In the genomic region with DNA sequence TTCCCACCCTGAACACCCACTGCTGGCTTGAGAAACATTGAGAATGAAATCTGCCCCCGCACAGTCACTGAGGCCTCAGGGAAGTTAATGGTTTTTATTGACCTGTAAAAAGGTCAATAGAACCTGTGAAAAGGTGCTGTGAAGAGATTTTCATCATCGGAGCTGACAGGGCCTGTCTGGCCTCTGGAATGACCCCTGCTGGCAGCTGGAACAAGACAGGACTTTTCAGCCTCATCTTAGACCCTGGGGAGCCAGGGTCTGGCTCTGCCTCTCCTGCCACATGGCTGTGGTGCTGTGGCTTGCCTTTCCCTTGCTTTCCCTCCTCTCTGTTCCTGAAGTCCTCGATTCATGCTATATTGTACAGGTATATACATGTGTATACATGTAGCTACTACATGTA, we compare ENCODE assay signal across 25 mouse cellular contexts.
DNase-seq lines count a peak whose midpoint lies in the region; ATAC-seq and TF ChIP-seq lines count a peak whose summit lies in the region.
"Had no signal": no experiment of that assay in that cellular context is flagged by ENCODE, and none has a peak within 500 bp of the region (broad histone marks: within the 10 kb centered on the region; RNA-seq: fewer than 3 reads in every experiment).

No protein-coding gene starts in this region.

- ATAC-seq in liver, postnatal 0 days = no peak
- ATAC-seq in liver, embryonic 11.5 days (replicated peaks; ENCODE audit: low FRiP score) = no peak
- ATAC-seq in stomach, postnatal 0 days (ENCODE audit: low FRiP score, low TSS enrichment) = no peak
- ATAC-seq: forebrain, embryonic 16.5 days; intestine, embryonic 15.5 days; lung, postnatal 0 days had no signal

- no peak overlapping the region for H3K4me2 ChIP-seq in liver, postnatal 0 days (ENCODE audit: low read depth, low read length)
- H3K4me2 ChIP-seq in liver, embryonic 11.5 days = no peak overlapping the region
- H3K4me2 ChIP-seq in stomach, postnatal 0 days (replicated peaks; ENCODE audit: low read depth) = no peak overlapping the region
- H3K4me2 ChIP-seq: embryonic facial prominence, embryonic 15.5 days; heart, embryonic 15.5 days; intestine, embryonic 15.5 days; limb, embryonic 12.5 days; liver, embryonic 15.5 days; stomach, embryonic 15.5 days had no signal

- no peaks in the 10 kb centered on the region for H3K27me3 ChIP-seq in heart, embryonic 10.5 days (ENCODE audit: insufficient read depth, poor library complexity, severe bottlenecking)
- H3K27me3 ChIP-seq in liver, postnatal 0 days (ENCODE audit: insufficient read depth, low read length) = no peaks in the 10 kb centered on the region
- H3K27me3 ChIP-seq in liver, embryonic 11.5 days (replicated peaks; ENCODE audit: control insufficient read depth, insufficient read depth, low read length) = no peaks in the 10 kb centered on the region
- no peaks in the 10 kb centered on the region for H3K27me3 ChIP-seq in stomach, postnatal 0 days (ENCODE audit: control insufficient read depth, insufficient read depth, low read length)
- H3K27me3 ChIP-seq: embryonic facial prominence, embryonic 15.5 days; heart, embryonic 15.5 days; intestine, embryonic 15.5 days; limb, embryonic 12.5 days; liver, embryonic 15.5 days; stomach, embryonic 15.5 days had no signal

- H3K9ac ChIP-seq in liver, postnatal 0 days (replicated peaks) = no peak overlapping the region
- H3K9ac ChIP-seq in liver, embryonic 11.5 days (ENCODE audit: low read depth, low read length) = no peak overlapping the region
- no peak overlapping the region for H3K9ac ChIP-seq in stomach, postnatal 0 days (ENCODE audit: low read length)
- H3K9ac ChIP-seq: embryonic facial prominence, embryonic 15.5 days; heart, embryonic 15.5 days; intestine, embryonic 15.5 days; limb, embryonic 12.5 days; liver, embryonic 15.5 days; stomach, embryonic 15.5 days had no signal

- H3K9me3 ChIP-seq in heart, embryonic 10.5 days = no peaks in the 10 kb centered on the region
- no peaks in the 10 kb centered on the region for H3K9me3 ChIP-seq in liver, postnatal 0 days (ENCODE audit: low read length)
- no peaks in the 10 kb centered on the region for H3K9me3 ChIP-seq in liver, embryonic 11.5 days (ENCODE audit: control insufficient read depth, low read length)
- H3K9me3 ChIP-seq in stomach, postnatal 0 days (ENCODE audit: control insufficient read depth, low read length) = no peaks in the 10 kb centered on the region
- H3K9me3 ChIP-seq: embryonic facial prominence, embryonic 15.5 days; heart, embryonic 15.5 days; intestine, embryonic 15.5 days; limb, embryonic 12.5 days; liver, embryonic 15.5 days; stomach, embryonic 15.5 days had no signal

- H3K4me1 ChIP-seq in heart, embryonic 10.5 days = peaks cover 32% of the 10 kb centered on the region
- H3K4me1 ChIP-seq in liver, postnatal 0 days (ENCODE audit: insufficient read depth) = no peaks in the 10 kb centered on the region
- no peaks in the 10 kb centered on the region; the same call in 1 of the 2 replicates for H3K4me1 ChIP-seq in liver, embryonic 11.5 days (replicated peaks; ENCODE audit: control insufficient read depth, insufficient read depth, low read length)
- H3K4me1 ChIP-seq in stomach, postnatal 0 days (replicated peaks; ENCODE audit: control insufficient read depth, insufficient read depth) = no peaks in the 10 kb centered on the region
- H3K4me1 ChIP-seq: intestine, embryonic 15.5 days; liver, embryonic 15.5 days; stomach, embryonic 15.5 days had no signal

- no peaks in the 10 kb centered on the region for H3K36me3 ChIP-seq in heart, embryonic 10.5 days
- H3K36me3 ChIP-seq in liver, postnatal 0 days (replicated peaks; ENCODE audit: insufficient read depth, low read length) = no peaks in the 10 kb centered on the region
- H3K36me3 ChIP-seq in liver, embryonic 11.5 days (ENCODE audit: control insufficient read depth, insufficient read depth, low read length) = no peaks in the 10 kb centered on the region
- no peaks in the 10 kb centered on the region for H3K36me3 ChIP-seq in stomach, postnatal 0 days (ENCODE audit: control insufficient read depth, insufficient read depth, low read length)
- H3K36me3 ChIP-seq: embryonic facial prominence, embryonic 15.5 days; heart, embryonic 15.5 days; intestine, embryonic 15.5 days; limb, embryonic 12.5 days; liver, embryonic 15.5 days; stomach, embryonic 15.5 days had no signal

- TF ChIP-seq CTCF in liver, postnatal 0 days (IDR thresholded peaks at IDR 0.05; ENCODE audit: low read depth) = no peak
- TF ChIP-seq CTCF in stomach, postnatal 0 days (IDR thresholded peaks at IDR 0.05; ENCODE audit: low read depth) = no peak

- peak; percentile 55 for DNase-seq in heart, embryonic 10.5 days (ENCODE audit: low spot score)
- DNase-seq in heart, postnatal 4 days = no peak
- peak; percentile 14 for DNase-seq in liver, postnatal 0 days
- no peak for DNase-seq in liver, embryonic 11.5 days (ENCODE audit: low spot score)
- peak; percentile 38 for DNase-seq in embryo, embryonic 10 days (ENCODE audit: low spot score)
- peak; percentile 19 for DNase-seq in embryo, embryonic 9.5 days (ENCODE audit: extremely low spot score)
- DNase-seq in stomach, postnatal 0 days (ENCODE audit: low spot score) = no peak
- DNase-seq: adrenal gland, postnatal 36 days; B cell, adult 2 months; cerebellum, adult 2 months; gastrocnemius, adult 2 months; heart, adult 18-20 months; kidney, adult 9 months; kidney, postnatal 4 days; layer of hippocampus, adult 9-11 months; thymus, adult 2 months had no signal

- no peak overlapping the region for H3K4me3 ChIP-seq in heart, embryonic 10.5 days
- H3K4me3 ChIP-seq in liver, postnatal 0 days (ENCODE audit: low read depth, low read length) = no peak overlapping the region
- H3K4me3 ChIP-seq in liver, embryonic 11.5 days (ENCODE audit: low read depth, low read length) = no peak overlapping the region
- H3K4me3 ChIP-seq in stomach, postnatal 0 days (ENCODE audit: low read depth, low read length) = no peak overlapping the region
- H3K4me3 ChIP-seq: embryonic facial prominence, embryonic 15.5 days; gastrocnemius, adult 2 months; heart, embryonic 15.5 days; intestine, embryonic 15.5 days; left cerebral cortex, adult 2 months; limb, embryonic 12.5 days; liver, embryonic 15.5 days; stomach, embryonic 15.5 days had no signal

- TF ChIP-seq EP300 in liver, postnatal 0 days (IDR thresholded peaks at IDR 0.05; ENCODE audit: low read depth) = no peak
- TF ChIP-seq EP300 in stomach, postnatal 0 days (optimal IDR thresholded peaks at IDR 0.05) = no peak

- peak overlapping the region; percentile 56; the same call in 1 of the 2 replicates for H3K27ac ChIP-seq in heart, embryonic 10.5 days
- no peak overlapping the region for H3K27ac ChIP-seq in liver, postnatal 0 days (ENCODE audit: low read depth)
- H3K27ac ChIP-seq in liver, embryonic 11.5 days (ENCODE audit: low read depth, low read length) = no peak overlapping the region
- H3K27ac ChIP-seq in stomach, postnatal 0 days (replicated peaks) = no peak overlapping the region
- H3K27ac ChIP-seq: embryonic facial prominence, embryonic 15.5 days; gastrocnemius, adult 2 months; intestine, embryonic 15.5 days; left cerebral cortex, adult 2 months; limb, embryonic 12.5 days; liver, embryonic 15.5 days; stomach, embryonic 15.5 days had no signal

- WGBS in heart, embryonic 10.5 days = 53% methylated on average over 3 of the region's 3 CpGs
- 71% methylated on average over 3 of the region's 3 CpGs for WGBS in liver, postnatal 0 days (ENCODE audit: insufficient replicate concordance)
- 70% methylated on average over 3 of the region's 3 CpGs for WGBS in liver, embryonic 11.5 days
- 50% methylated on average over 3 of the region's 3 CpGs for WGBS in stomach, postnatal 0 days

Comparison
In these comparisons a context has a peak if more than half of its experiments do, and no peak if none do; other contexts are left out.
1. DNase-seq: peak in heart, embryonic 10.5 days (single experiment), liver, postnatal 0 days (single experiment), embryo, embryonic 10 days (single experiment) and embryo, embryonic 9.5 days (single experiment); none in heart, postnatal 4 days (single experiment), liver, embryonic 11.5 days (single experiment) and stomach, postnatal 0 days (single experiment).